Mouse (Mus musculus) kidney, adult 2 months (tissue): ENCODE data around the gene Tnrc6b.

Experiments
- CTCF ChIP-seq: fragments of 200-500 bp; conservative IDR thresholded peaks from 2 replicates; pipeline ENCODE4 v1.5.1; 2011; ENCODE audit warnings: low read depth, mild to moderate bottlenecking, control low read depth, low read length, moderate library complexity, mixed read lengths; ENCODE audit not compliant: insufficient read depth, insufficient read length
- POLR2A ChIP-seq: fragments of 200-500 bp; IDR thresholded peaks from one replicate; pipeline ENCODE4 v1.6.1; 2011; ENCODE audit warnings: low read depth, low read length, control low read depth

- no peak for TF ChIP-seq CTCF
- TF ChIP-seq POLR2A: no peak
Observed at GRCm38 (mm10) chr15:80862027-80862426, 150.9 kb downstream of the Tnrc6b start.
